ENCODE assay signal across 23 mouse cellular contexts in the genomic region with DNA sequence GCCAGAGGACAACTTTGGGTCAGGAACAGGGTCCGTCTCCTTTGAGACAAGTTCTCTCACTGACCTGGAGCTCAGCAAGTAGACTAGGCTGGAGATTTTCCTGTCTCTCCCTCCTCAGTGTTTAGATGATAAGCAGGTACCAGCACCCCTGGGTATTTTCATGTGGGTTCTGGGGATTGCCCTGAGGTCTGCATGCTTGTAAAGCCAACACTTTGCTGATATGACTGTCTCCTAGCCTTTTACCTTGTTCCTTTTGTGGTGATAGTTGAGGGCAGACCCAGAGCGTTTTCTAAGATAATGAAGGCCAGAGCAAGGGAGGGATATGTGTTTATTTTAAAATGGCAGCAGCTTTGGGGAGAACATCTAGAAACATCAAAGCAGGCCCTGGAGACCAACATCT.
"Had no signal": no experiment of that assay in that cellular context is flagged by ENCODE, and none has a peak within 500 bp of the region (broad histone marks: within the 10 kb centered on the region; RNA-seq: fewer than 3 reads in every experiment).

No protein-coding gene starts in this region.

- H3K36me3 ChIP-seq: heart, embryonic 13.5 days; heart, embryonic 15.5 days; hindbrain, embryonic 10.5 days; hindbrain, embryonic 13.5 days; hindbrain, embryonic 15.5 days; intestine, embryonic 15.5 days; limb, embryonic 10.5 days; limb, embryonic 12.5 days had no signal

- H3K27ac ChIP-seq: gastrocnemius, adult 2 months; heart, adult 2 months; heart, embryonic 13.5 days; heart, embryonic 15.5 days; hindbrain, embryonic 10.5 days; hindbrain, embryonic 13.5 days; hindbrain, embryonic 15.5 days; hindbrain, postnatal 0 days; intestine, embryonic 15.5 days; layer of hippocampus, adult 2 months; left cerebral cortex, adult 2 months; limb, embryonic 10.5 days; limb, embryonic 12.5 days had no signal

- DNase-seq: gastrocnemius, adult 2 months; gastrocnemius, postnatal 10 days; gastrocnemius, postnatal 25 days; heart, adult 2 months; heart, postnatal 14 days; heart, postnatal 36 days; kidney, adult 18-20 months; kidney, adult 8-10 months; kidney, postnatal 10 days; kidney, postnatal 25 days; kidney, postnatal 4 days; liver had no signal

- H3K27me3 ChIP-seq: heart, embryonic 13.5 days; heart, embryonic 15.5 days; hindbrain, embryonic 13.5 days; hindbrain, embryonic 15.5 days; intestine, embryonic 15.5 days; limb, embryonic 12.5 days had no signal

- H3K4me3 ChIP-seq: gastrocnemius, adult 2 months; heart, adult 2 months; heart, embryonic 13.5 days; heart, embryonic 15.5 days; hindbrain, embryonic 10.5 days; hindbrain, embryonic 13.5 days; hindbrain, embryonic 15.5 days; intestine, embryonic 15.5 days; layer of hippocampus, adult 2 months; left cerebral cortex, adult 2 months; limb, embryonic 10.5 days; limb, embryonic 12.5 days had no signal

- H3K4me1 ChIP-seq: hindbrain, embryonic 15.5 days; intestine, embryonic 15.5 days; limb, embryonic 10.5 days; limb, embryonic 12.5 days had no signal
